Mouse (Mus musculus) midbrain, postnatal 0 days (tissue): ENCODE results near the gene Gm47985. TPM values are rescaled to one million over a fixed set of nuclear protein-coding genes. Genes with fewer than 3 reads are reported as not detected.

Source experiments
- ATAC-seq: fragments of 200-750 bp; cut with Nextera tagmentation; 2 replicates; pipeline ENCODE4 v1.8.0; 2017; ENCODE audit warnings: moderate number of reproducible peaks, mild to moderate bottlenecking, moderate TSS enrichment, moderate library complexity; ENCODE audit not compliant: low FRiP score
- DNase-seq: peaks from one replicate; pipeline ENCODE4 v3.0.0-alpha.2; 2015; ENCODE audit warnings: low spot score
- H3K27ac ChIP-seq: fragments of 300-500 bp; sonication (generic); 2 replicates; pipeline ENCODE4 v1.5.1; 2014; ENCODE audit warnings: low read depth, mild to moderate bottlenecking, low read length, mixed read lengths
- H3K27me3 ChIP-seq: fragments of 300-500 bp; sonication (generic); 2 replicates; pipeline ENCODE4 v1.6.1; 2014; ENCODE audit warnings: low read length, control low read depth, mixed read lengths; ENCODE audit not compliant: insufficient read depth
- H3K36me3 ChIP-seq: fragments of 300-500 bp; sonication (generic); 2 replicates; pipeline ENCODE4 v1.6.1; 2014; ENCODE audit warnings: low read length, control low read depth, mixed read lengths; ENCODE audit not compliant: insufficient read depth
- H3K4me1 ChIP-seq: fragments of 300-500 bp; sonication (generic); 2 replicates; pipeline ENCODE4 v1.6.1; 2014; ENCODE audit warnings: mild to moderate bottlenecking, control low read depth, antibody characterized with exemption, low read length, mixed read lengths; ENCODE audit not compliant: insufficient read depth
- H3K4me2 ChIP-seq: fragments of 300-500 bp; sonication (generic); 2 replicates; pipeline ENCODE4 v1.6.1; 2014; ENCODE audit warnings: low read depth, mild to moderate bottlenecking, low read length, mixed read lengths; ENCODE audit not compliant: poor library complexity, severe bottlenecking
- H3K4me3 ChIP-seq: fragments of 300-500 bp; sonication (generic); 2 replicates; pipeline ENCODE4 v1.5.1; 2014; ENCODE audit warnings: low read depth, mild to moderate bottlenecking, low read length, moderate library complexity
- H3K9ac ChIP-seq: fragments of 300-500 bp; sonication (generic); replicated peaks from 2 replicates; pipeline ENCODE4 v1.6.1; 2014; ENCODE audit warnings: mild to moderate bottlenecking, low read length, moderate library complexity, mixed read lengths; ENCODE audit not compliant: poor library complexity, severe bottlenecking
- H3K9me3 ChIP-seq: fragments of 300-500 bp; sonication (generic); 2 replicates; pipeline ENCODE4 v1.6.1; 2016; ENCODE audit warnings: low read length, control low read depth
- CTCF ChIP-seq: IDR thresholded peaks from 2 replicates; pipeline ENCODE4 v1.5.1; 2016; ENCODE audit warnings: antibody characterized with exemption, mild to moderate bottlenecking
- WGBS: fragments of 180-500 bp; shearing (Covaris S2); extraction: QIAGEN DNeasy Blood & Tissue Kit; methylation state at CpG from one replicate; pipeline ENCODE4 v1.1.7; 2014; 5-methylcytosine and 5-hydroxymethylcytosine counted together
- polyA plus RNA-seq: library from polyadenylated mRNA; unstranded; fragments of >200 nt; fragmentation: Nextera tagmentation; extraction: Ambion mirVana; gene quantifications from 2 replicates; pipeline ENCODE4 v1.2.1, GENCODE M21; 2015
- total RNA-seq: library from RNA; depleted of rRNA; stranded (reverse); fragments of >200 nt; gene quantifications from 2 replicates; pipeline ENCODE4 v1.2.3, GENCODE M21; 2014

The Gm47985 gene
- total and polyA plus RNA-seq, 2 experiments from 2014 or later: not detected

GRCm38 (mm10) chr1:151157963-151158856 lies 24.1 kb upstream of the Gm47985 start:
- H3K36me3 ChIP-seq: no peaks in the 10 kb centered on the region
- no peak for TF ChIP-seq CTCF
- no peak overlapping the region for H3K9ac ChIP-seq
- DNase-seq: peak; percentile 39
- H3K4me2 ChIP-seq: no peak overlapping the region
- no peaks in the 10 kb centered on the region for H3K4me1 ChIP-seq
- ATAC-seq: peak; percentile 34; the same call in 1 of the 2 replicates
- 43% methylated on average over 9 of the region's 9 CpGs for WGBS
- no peaks in the 10 kb centered on the region for H3K9me3 ChIP-seq
- no peak overlapping the region for H3K27ac ChIP-seq
- H3K27me3 ChIP-seq: no peaks in the 10 kb centered on the region
- no peak overlapping the region for H3K4me3 ChIP-seq

DNA sequence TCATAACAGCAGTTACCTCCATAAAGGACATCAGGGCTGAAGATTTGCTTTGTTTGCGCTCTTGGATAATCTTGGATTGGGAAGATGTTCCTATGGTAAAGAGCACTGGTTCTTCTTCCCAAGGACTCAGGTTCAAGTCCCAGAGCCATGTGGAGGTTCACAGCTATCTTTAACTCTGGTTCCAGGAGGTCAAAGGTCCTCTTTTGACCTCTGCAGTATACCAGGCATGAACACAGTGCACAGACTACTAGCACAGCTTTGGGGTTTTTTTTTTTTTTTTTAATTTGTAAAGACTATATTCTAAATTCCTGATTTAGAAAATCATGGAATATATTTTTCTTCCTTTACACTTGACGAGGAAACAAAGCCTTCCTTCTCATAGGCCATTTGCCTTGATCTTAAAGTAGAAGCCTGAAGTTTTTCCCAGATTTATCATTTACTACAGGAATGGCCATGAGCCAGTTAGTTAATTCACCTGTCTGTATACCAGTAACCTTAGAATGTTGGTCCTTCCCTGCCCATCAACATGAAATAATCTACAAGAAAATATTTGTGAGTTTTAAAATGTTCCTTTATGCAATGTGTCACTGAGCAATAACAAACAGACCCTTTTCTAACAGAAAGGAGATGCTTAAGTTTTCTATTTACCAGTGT lies 23.4 kb upstream of the Gm47985 start:
- no peaks in the 10 kb centered on the region for H3K27me3 ChIP-seq
- no peak for TF ChIP-seq CTCF
- H3K4me2 ChIP-seq: no peak overlapping the region
- no peaks in the 10 kb centered on the region for H3K36me3 ChIP-seq
- no peak overlapping the region for H3K4me3 ChIP-seq
- DNase-seq (no peak), ATAC-seq (no peak)
- 91% methylated on average over 2 of the region's 2 CpGs for WGBS
- H3K9ac ChIP-seq: no peak overlapping the region
- H3K4me1 ChIP-seq: no peaks in the 10 kb centered on the region
- no peak overlapping the region for H3K27ac ChIP-seq
- no peaks in the 10 kb centered on the region for H3K9me3 ChIP-seq

GRCm38 (mm10) chr1:151166031-151166430 lies 16.3 kb upstream of the Gm47985 start:
- no peaks in the 10 kb centered on the region; the same call in 1 of the 2 replicates for H3K4me1 ChIP-seq
- H3K36me3 ChIP-seq: no peaks in the 10 kb centered on the region
- no peak overlapping the region for H3K4me3 ChIP-seq
- 36% methylated on average over 8 of the region's 8 CpGs for WGBS
- H3K9ac ChIP-seq: no peak overlapping the region
- no peaks in the 10 kb centered on the region for H3K9me3 ChIP-seq
- ATAC-seq (no peak), DNase-seq (no peak)
- H3K4me2 ChIP-seq: no peak overlapping the region
- H3K27me3 ChIP-seq: no peaks in the 10 kb centered on the region
- no peak for TF ChIP-seq CTCF
- H3K27ac ChIP-seq: no peak overlapping the region

DNA sequence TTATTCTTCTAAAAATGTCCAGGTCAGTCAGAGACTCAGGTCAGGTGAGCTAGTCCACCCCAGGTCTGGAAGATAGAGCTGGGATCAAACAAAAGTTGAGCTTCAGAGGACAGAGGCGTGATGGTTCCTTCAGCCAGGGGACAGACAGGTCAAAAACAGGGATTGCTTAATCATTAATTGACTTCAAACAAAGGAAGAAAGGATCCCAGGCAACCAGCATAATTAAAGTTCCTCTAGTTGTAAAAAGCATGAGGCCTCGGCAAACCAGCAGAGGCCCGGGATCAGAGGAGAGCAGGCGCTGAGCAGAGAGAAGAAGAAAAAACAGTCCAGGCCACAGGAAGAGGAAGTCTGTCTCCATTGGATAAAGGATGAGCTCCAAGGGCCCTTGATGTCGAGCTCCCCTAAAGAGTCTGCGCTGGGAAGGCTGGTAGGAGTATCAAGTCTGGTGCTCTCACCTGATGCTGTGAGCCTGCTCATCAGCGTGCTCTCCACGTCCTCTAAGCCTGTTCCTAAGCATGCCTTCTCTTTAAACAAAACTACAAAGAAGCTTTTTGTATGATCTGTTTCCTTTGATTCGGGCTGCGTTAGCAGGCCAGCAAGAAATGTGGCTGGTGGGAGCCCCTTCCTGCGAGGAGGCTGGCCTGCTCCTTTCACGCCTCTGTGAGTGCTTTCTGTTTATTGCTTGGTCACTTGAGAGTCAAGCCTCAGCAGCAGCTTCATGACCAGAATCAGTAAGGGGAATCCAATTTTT lies 14.9 kb upstream of the Gm47985 start:
- 14% methylated on average over 12 of the region's 12 CpGs for WGBS
- no peak overlapping the region; the same call in 1 of the 2 replicates for H3K4me2 ChIP-seq
- no peak for TF ChIP-seq CTCF
- ATAC-seq (peak; percentile 68), DNase-seq (peak; percentile 55)
- H3K9ac ChIP-seq: no peak overlapping the region
- H3K4me1 ChIP-seq: no peaks in the 10 kb centered on the region; the same call in 1 of the 2 replicates
- H3K9me3 ChIP-seq: no peaks in the 10 kb centered on the region
- H3K27me3 ChIP-seq: no peaks in the 10 kb centered on the region
- no peaks in the 10 kb centered on the region for H3K36me3 ChIP-seq
- 0 out of 2 replicates have a peak overlapping the region, but pooled peaks have one; percentile 20 for H3K27ac ChIP-seq
- H3K4me3 ChIP-seq: no peak overlapping the region

DNA sequence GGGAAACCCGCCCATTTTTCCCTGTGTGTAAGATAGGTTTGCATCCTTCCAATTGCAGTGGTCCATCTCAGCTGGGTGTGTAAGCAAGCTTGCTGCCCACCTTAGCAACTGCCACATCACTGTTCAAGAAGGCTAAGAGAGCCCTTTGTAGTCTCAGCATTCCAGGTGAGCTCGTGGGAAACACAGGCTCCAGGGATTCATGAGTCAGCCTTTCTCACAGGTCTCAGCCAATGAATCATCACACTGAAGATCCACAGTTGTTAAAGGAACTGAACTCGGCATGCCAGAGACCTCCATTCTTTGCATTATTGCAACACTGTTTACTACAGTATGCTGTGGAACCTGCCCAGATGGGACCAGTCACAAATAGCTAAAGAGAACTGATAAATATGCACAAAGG lies 13.7 kb upstream of the Gm47985 start:
- Histone ChIP-seq H3K9ac (no peak overlapping the region), H3K27ac (no peak overlapping the region), H3K36me3 (no peaks in the 10 kb centered on the region), H3K4me2 (no peak overlapping the region), H3K27me3 (no peaks in the 10 kb centered on the region), H3K4me1 (no peaks in the 10 kb centered on the region; the same call in 1 of the 2 replicates), H3K9me3 (no peaks in the 10 kb centered on the region), H3K4me3 (no peak overlapping the region)
- DNase-seq (no peak), ATAC-seq (no peak)
- no peak for TF ChIP-seq CTCF
- 78% methylated on average over 3 of the region's 3 CpGs for WGBS
